Mouse (Mus musculus) bone marrow, adult 2 months (tissue): ENCODE results near the gene Hmbs.

ENCODE experiments used
- CTCF ChIP-seq: fragments of 200-500 bp; IDR thresholded peaks from 2 replicates; pipeline ENCODE4 v1.5.1; 2011; ENCODE audit warnings: low read length, control low read depth; ENCODE audit not compliant: control insufficient read depth, insufficient read depth
- POLR2A ChIP-seq: fragments of 200-500 bp; IDR thresholded peaks from 2 replicates; pipeline ENCODE4 v1.6.1; 2011; ENCODE audit warnings: low read depth, mild to moderate bottlenecking, control low read depth, low read length, borderline replicate concordance; ENCODE audit not compliant: control insufficient read depth

- no peak for TF ChIP-seq CTCF
- TF ChIP-seq POLR2A: no peak
Measured at GRCm38 (mm10) chr9:44347166-44347565, 3.1 kb upstream of the Hmbs start.
